Mouse (Mus musculus) gastrocnemius, postnatal 14 days (tissue): ENCODE measurements at regions not wholly inside any gene's neighbourhood (a gene's known extent, or its start where the extent isn't known, plus 50 kb on each side); places are given as distances from the start of the nearest gene placed in this dataset.

ENCODE experiments used
- DNase-seq: peaks from one replicate; pipeline ENCODE4 v3.0.0; 2021; ENCODE audit warnings: mixed read lengths
- intact Hi-C: fragments of 180-260 bp; cut with DNase I; formaldehyde crosslinking; loops from one replicate; pipeline ENCODE4 v1.15.1; 2025; ENCODE audit warnings: low total_unique reads

- intact Hi-C loops = no loop called here
- DNase-seq = no peak
Observed at GRCm38 (mm10) chr19:21152027-21152426, 120.1 kb upstream of the Zfand5 start.

- DNase-seq = no peak
- intact Hi-C loops = no loop called here
Observed at GRCm38 (mm10) chr19:21150849-21151248, 121.2 kb upstream of the Zfand5 start.

DNA sequence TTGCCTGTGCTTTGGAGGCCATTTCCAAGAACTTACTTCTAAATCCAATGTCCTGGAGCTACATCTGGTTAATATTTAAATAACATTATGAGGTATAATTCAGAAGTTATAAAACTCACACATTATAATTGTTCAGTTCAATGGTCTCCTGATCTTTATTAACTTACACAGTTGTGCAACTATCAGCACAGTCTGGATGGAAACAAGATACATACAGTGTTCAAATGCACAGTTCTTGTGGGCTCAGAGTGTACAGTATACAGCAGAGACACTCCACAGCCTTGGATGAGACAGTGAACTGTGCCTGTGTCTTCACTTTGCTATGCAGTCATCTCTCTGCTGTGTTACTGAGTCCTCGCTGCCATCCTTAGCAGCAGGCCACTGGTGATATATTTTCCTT, 121.8 kb upstream of the Zfand5 start:
- intact Hi-C loops = no loop called here
- no peak for DNase-seq

DNA sequence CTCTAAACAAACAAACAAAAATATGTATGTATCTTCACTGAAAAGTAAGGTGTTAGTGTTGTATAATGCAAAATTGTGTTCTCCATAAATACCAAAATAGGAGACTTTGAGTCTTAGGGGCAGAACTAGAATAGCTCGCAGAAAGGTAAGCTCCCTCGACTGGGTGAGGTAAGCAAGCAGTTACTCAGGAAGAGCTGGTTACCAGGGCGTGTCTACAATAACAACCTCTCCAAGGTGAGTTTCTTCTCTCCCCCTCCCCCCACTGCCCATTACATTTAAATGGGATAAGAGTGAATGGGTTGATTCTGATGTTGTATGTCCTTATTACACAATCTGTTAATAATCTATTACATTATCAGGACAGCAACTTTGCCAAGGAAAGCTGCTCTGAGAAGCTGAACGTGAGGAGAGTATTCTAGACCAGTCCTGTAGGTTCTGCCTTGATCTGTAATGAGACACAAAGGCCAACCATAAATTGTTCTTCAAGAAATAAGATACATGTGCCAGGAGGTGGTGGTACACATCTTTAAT, 125.2 kb upstream of the Zfand5 start:
- DNase-seq = no peak
- intact Hi-C loops = no loop called here

DNA sequence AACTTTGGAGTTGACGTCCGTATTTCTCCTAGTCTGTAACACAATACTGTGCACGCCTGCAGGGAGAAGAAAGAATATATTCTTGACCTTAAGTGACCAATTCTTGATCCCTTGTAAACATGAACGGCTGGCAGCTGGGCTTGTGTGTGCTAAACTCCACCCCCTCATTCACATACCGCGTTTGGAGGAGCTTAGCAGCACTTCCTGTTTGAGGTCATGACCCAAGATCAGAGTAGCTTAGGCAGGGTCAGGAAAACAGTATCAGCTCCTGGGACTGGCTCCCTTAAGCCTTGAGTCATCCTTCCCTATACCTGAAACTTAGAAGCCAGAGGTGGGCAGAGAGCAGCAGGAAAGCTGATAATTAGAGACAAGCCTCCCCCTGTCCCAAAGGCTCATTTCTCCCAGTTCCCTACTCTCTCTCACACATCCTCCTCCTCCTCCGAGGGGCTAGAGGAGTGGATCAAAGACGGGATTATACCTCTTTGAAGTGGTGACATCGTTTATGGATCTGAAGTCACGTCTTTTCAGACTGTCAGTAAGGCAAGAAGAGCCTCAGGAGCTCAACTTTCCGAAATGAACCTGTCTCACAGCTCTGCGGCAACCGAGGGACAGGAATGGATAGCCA, 127.3 kb upstream of the Zfand5 start:
- intact Hi-C loops = no loop called here
- DNase-seq = peak; percentile 42

- intact Hi-C loops = no loop called here
- no peak for DNase-seq
Observed at GRCm38 (mm10) chr19:21143970-21144595, 128.0 kb upstream of the Zfand5 start.

- intact Hi-C loops = no loop called here
- peak; percentile 34 for DNase-seq
Observed at GRCm38 (mm10) chr19:21140456-21140855, 131.6 kb upstream of the Zfand5 start.

GRCm38 (mm10) chr19:21138998-21139495, 133.0 kb upstream of the Zfand5 start:
- intact Hi-C loops = no loop called here
- no peak for DNase-seq

DNA sequence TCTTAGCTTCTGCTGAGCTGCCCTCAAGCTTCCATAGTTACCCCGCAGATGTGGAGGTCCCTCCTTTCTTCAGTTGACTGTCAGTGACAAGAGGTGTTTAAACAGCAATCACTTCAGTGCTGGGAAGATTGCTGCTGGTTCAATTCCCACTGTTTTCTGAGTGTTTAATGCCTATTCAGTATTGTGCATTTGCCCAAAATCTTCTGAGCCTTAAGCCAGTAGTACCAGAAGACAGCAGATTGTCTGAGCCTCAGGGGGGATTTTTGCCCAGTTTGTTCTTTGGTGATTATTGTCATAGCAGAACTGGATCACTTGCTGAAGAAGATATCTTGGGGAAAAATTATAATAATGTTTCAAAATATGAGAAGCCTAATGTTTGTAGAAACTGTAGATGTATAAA, 135.3 kb upstream of the Zfand5 start:
- intact Hi-C loops = no loop called here
- DNase-seq = no peak

DNA sequence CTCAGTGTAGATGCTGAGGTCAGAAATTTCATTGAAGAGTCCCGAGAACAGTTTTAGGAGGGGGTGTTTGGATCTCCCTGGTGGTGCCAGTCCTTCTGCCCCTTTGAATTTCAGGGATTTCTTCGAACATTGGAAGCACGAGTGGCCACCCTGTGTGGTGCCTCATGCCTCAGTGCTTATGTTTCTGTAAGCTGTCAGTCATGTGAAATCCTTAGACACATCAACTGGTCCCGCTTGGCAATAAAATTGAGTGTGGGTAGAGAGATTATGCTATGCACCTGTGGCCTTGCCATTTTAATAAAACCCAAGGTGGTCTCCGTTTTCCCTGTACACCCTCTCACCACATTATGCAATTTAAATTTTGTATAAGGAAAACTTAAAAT, 136.1 kb upstream of the Zfand5 start:
- intact Hi-C loops = no loop called here

GRCm38 (mm10) chr19:21135297-21135997, 136.6 kb upstream of the Zfand5 start:
- DNase-seq = no peak
- intact Hi-C loops = no loop called here

More for the DNA sequence above, 136.1 kb upstream of the Zfand5 start:
- DNase-seq = no peak

DNA sequence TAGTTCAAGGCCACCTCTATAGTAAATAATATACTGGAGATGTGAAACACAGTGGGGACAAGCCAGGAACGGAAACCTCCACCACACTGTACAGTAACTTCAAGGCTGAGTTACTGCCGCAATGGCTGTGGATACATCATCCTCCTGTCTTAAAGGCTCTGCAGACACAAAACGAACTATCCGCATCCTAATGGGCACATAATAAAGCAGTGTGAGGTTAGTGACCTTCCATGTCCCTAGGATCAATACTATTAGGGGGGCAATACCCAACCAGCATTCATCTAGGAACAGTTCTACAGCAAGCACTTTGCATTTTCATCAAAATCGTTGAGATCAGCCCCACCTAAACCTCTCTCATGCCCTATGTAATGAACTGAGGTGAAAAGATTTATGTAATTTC, 142.4 kb upstream of the Zfand5 start:
- DNase-seq = no peak
- intact Hi-C loops = no loop called here

- intact Hi-C loops = no loop called here
- DNase-seq = no peak
Observed at GRCm38 (mm10) chr19:21127079-21127745, 144.9 kb upstream of the Zfand5 start.

- no peak for DNase-seq
- intact Hi-C loops = no loop called here
Observed at GRCm38 (mm10) chr19:21126670-21127069, 145.4 kb upstream of the Zfand5 start.

DNA sequence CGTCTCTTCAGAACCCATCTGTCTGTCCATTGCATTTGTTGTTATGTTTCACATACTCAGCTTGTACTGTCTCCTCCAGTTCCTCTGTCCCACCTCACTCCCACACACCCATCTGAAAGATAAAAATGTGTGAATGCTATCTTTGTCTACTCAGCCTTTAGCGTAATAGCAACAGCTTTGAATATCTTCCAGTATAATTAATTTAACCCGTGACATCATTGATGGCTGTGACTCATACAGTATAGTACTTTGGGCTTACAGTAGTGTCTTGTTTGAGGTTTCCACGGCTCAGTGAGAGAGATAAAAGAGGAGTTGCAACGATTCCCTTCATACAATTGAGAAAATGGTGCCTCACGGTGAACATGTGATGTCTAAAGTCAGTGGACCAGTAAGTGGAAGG, 152.6 kb upstream of the Zfand5 start:
- intact Hi-C loops = no loop called here

GRCm38 (mm10) chr19:21118782-21119181, 153.3 kb upstream of the Zfand5 start:
- intact Hi-C loops = no loop called here
- no peak for DNase-seq

More for the DNA sequence above, 152.6 kb upstream of the Zfand5 start:
- DNase-seq = no peak

- DNase-seq = no peak
- intact Hi-C loops = no loop called here
Observed at GRCm38 (mm10) chr19:21115693-21116092, 156.4 kb upstream of the Zfand5 start.

DNA sequence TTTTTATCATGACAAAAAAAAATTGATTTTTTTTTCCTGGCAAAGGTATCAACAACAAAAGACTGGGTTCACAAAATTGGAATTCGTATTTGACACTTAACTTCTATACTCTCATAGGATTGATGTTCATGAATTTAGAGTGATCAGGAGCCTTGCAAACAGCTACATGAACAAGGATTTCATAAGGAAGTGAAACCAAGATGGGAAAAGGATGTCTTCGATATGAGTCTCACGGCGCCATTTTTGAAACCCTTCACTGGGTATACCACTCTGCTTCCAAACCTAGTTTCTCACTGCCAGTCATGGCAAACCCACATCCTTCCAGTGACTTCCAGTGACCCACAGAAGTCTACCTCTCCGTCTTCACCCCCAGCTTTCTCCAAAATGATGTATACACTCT, 157.8 kb upstream of the Tmc1 start:
- no peak for DNase-seq
- intact Hi-C loops = no loop called here

GRCm38 (mm10) chr19:21108311-21108710, 154.3 kb upstream of the Tmc1 start:
- no peak for DNase-seq
- intact Hi-C loops = no loop called here

DNA sequence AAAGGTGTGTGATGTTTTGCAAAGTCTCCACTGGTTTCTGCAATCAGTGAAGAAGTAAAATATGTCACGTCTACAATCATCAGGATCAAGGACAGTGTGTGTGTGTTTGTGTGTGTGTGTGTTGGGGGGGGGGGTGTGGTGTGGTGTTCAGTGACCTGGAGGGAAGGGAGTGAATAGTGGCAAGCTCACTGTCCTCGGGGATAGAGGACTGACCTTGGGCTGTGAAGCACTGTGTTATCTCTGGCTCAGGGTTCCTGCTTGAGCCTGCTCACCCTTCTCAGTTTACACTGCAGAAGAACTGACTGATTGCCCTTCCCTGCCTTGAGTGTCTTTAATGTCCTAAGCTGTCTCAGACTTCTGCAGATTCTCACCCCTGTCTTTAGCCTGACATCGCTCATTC, 153.7 kb upstream of the Tmc1 start:
- no peak for DNase-seq
- intact Hi-C loops = no loop called here
